Mouse (Mus musculus): ENCODE results near the gene Spdef. TPM values are rescaled to one million over a fixed set of nuclear protein-coding genes. Genes with fewer than 3 reads are reported as not detected.

Spdef gene
- polyA plus RNA-seq (2014; fragmentation: Nextera tagmentation; extraction: Ambion mirVana), result 0.88 and 1.1 TPM in 2 replicates

GRCm38 (mm10) chr17:27728770-27729169 is at the start of gene Spdef:
TSS of gene Spdef (minus strand) at chr17:27728955.
- Histone ChIP-seq H3K36me3 (ENCODE audit: insufficient read depth) (no peaks in the 10 kb centered on the region), H3K9me3 (ENCODE audit: low read depth, low read length) (no peaks in the 10 kb centered on the region), H3K27ac (ENCODE audit: low read depth) (no peak within 1 kb of the TSS), H3K9ac (no peak within 1 kb of the TSS), H3K27me3 (ENCODE audit: insufficient read depth, low read length) (no peaks in the 10 kb centered on the region), H3K4me1 (ENCODE audit: insufficient read depth) (peaks cover 3% of the 10 kb centered on the region; the same call in 1 of the 2 replicates), H3K4me2 (peak within 1 kb of the TSS; percentile 23; the same call in 1 of the 2 replicates), H3K4me3 (ENCODE audit: low read depth, low read length) (no peak within 1 kb of the TSS)
- 51% methylated on average over 10 of the region's 10 CpGs for WGBS
- DNase-seq (peak; percentile 33), ATAC-seq (ENCODE audit: insufficient read depth) (no peak)
- TF ChIP-seq CTCF (IDR thresholded peaks at IDR 0.05; ENCODE audit: low read depth), result no peak

GRCm38 (mm10) chr17:27777823-27778222 is 49.1 kb upstream of the Spdef start:
- H3K9ac ChIP-seq, result no peak overlapping the region
- DNase-seq (no peak), ATAC-seq (ENCODE audit: insufficient read depth) (no peak)
- no peak for TF ChIP-seq CTCF (IDR thresholded peaks at IDR 0.05; ENCODE audit: low read depth)
- no peak overlapping the region for H3K4me3 ChIP-seq (ENCODE audit: low read depth, low read length)
- no peaks in the 10 kb centered on the region for H3K27me3 ChIP-seq (ENCODE audit: insufficient read depth, low read length)
- no peaks in the 10 kb centered on the region for H3K9me3 ChIP-seq (ENCODE audit: low read depth, low read length)
- no peaks in the 10 kb centered on the region for H3K4me1 ChIP-seq (ENCODE audit: insufficient read depth)
- H3K4me2 ChIP-seq, result no peak overlapping the region
- WGBS, result 61% methylated on average over 6 of the region's 6 CpGs
- peaks cover 33% of the 10 kb centered on the region for H3K36me3 ChIP-seq (ENCODE audit: insufficient read depth)
- H3K27ac ChIP-seq (ENCODE audit: low read depth), result no peak overlapping the region

- no peak for ATAC-seq (ENCODE audit: insufficient read depth)
- Histone ChIP-seq H3K27ac (ENCODE audit: low read depth) (no peak overlapping the region), H3K9me3 (ENCODE audit: low read depth, low read length) (no peaks in the 10 kb centered on the region), H3K27me3 (ENCODE audit: insufficient read depth, low read length) (no peaks in the 10 kb centered on the region), H3K9ac (no peak overlapping the region), H3K36me3 (ENCODE audit: insufficient read depth) (peaks cover 15% of the 10 kb centered on the region), H3K4me2 (no peak overlapping the region), H3K4me3 (ENCODE audit: low read depth, low read length) (no peak overlapping the region), H3K4me1 (ENCODE audit: insufficient read depth) (no peaks in the 10 kb centered on the region)
- WGBS, result 90% methylated on average over 3 of the region's 3 CpGs
- DNase-seq, result no peak
- TF ChIP-seq CTCF (IDR thresholded peaks at IDR 0.05; ENCODE audit: low read depth), result no peak
These were observed 45.4 kb upstream of the Spdef start for GRCm38 (mm10) chr17:27774198-27774597.

- no peaks in the 10 kb centered on the region for H3K27me3 ChIP-seq (ENCODE audit: insufficient read depth, low read length)
- no peak overlapping the region for H3K4me3 ChIP-seq (ENCODE audit: low read depth, low read length)
- no peak overlapping the region for H3K9ac ChIP-seq
- H3K9me3 ChIP-seq (ENCODE audit: low read depth, low read length), result no peaks in the 10 kb centered on the region
- peaks cover 27% of the 10 kb centered on the region for H3K36me3 ChIP-seq (ENCODE audit: insufficient read depth)
- DNase-seq (no peak), ATAC-seq (ENCODE audit: insufficient read depth) (no peak)
- TF ChIP-seq CTCF (IDR thresholded peaks at IDR 0.05; ENCODE audit: low read depth), result no peak
- H3K27ac ChIP-seq (ENCODE audit: low read depth), result no peak overlapping the region
- 78% methylated on average over 6 of the region's 6 CpGs for WGBS
- H3K4me1 ChIP-seq (ENCODE audit: insufficient read depth), result no peaks in the 10 kb centered on the region
- H3K4me2 ChIP-seq, result no peak overlapping the region
These were observed 42.9 kb upstream of the Spdef start for GRCm38 (mm10) chr17:27771616-27772015.

- DNase-seq (peak; percentile 85), ATAC-seq (ENCODE audit: insufficient read depth) (peak; percentile 69)
- no peak overlapping the region for H3K4me3 ChIP-seq (ENCODE audit: low read depth, low read length)
- no peaks in the 10 kb centered on the region for H3K4me1 ChIP-seq (ENCODE audit: insufficient read depth)
- no peak overlapping the region for H3K27ac ChIP-seq (ENCODE audit: low read depth)
- no peaks in the 10 kb centered on the region for H3K27me3 ChIP-seq (ENCODE audit: insufficient read depth, low read length)
- peak; percentile 85 for TF ChIP-seq CTCF (IDR thresholded peaks at IDR 0.05; ENCODE audit: low read depth)
- H3K9me3 ChIP-seq (ENCODE audit: low read depth, low read length), result no peaks in the 10 kb centered on the region; the same call in none of the 2 replicates
- H3K9ac ChIP-seq, result no peak overlapping the region
- peaks cover 38% of the 10 kb centered on the region for H3K36me3 ChIP-seq (ENCODE audit: insufficient read depth)
- H3K4me2 ChIP-seq, result no peak overlapping the region
- WGBS, result 68% methylated on average over 8 of the region's 8 CpGs
These were observed 40.2 kb upstream of the Spdef start for GRCm38 (mm10) chr17:27768817-27769542.

GRCm38 (mm10) chr17:27767543-27767942 is 38.8 kb upstream of the Spdef start:
- H3K4me3 ChIP-seq (ENCODE audit: low read depth, low read length), result no peak overlapping the region
- peaks cover 46% of the 10 kb centered on the region for H3K36me3 ChIP-seq (ENCODE audit: insufficient read depth)
- no peak for DNase-seq
- no peaks in the 10 kb centered on the region; the same call in none of the 2 replicates for H3K9me3 ChIP-seq (ENCODE audit: low read depth, low read length)
- H3K4me2 ChIP-seq, result no peak overlapping the region
- H3K4me1 ChIP-seq (ENCODE audit: insufficient read depth), result no peaks in the 10 kb centered on the region
- H3K9ac ChIP-seq, result no peak overlapping the region
- H3K27ac ChIP-seq (ENCODE audit: low read depth), result no peak overlapping the region
- 80% methylated on average over 12 of the region's 12 CpGs for WGBS
- TF ChIP-seq CTCF (IDR thresholded peaks at IDR 0.05; ENCODE audit: low read depth), result no peak
- ATAC-seq (ENCODE audit: insufficient read depth), result no peak
- no peaks in the 10 kb centered on the region for H3K27me3 ChIP-seq (ENCODE audit: insufficient read depth, low read length)

GRCm38 (mm10) chr17:27767120-27767519 is 38.4 kb upstream of the Spdef start:
- no peak for DNase-seq

More at GRCm38 (mm10) chr17:27767120-27767519, 38.4 kb upstream of the Spdef start:
- Histone ChIP-seq H3K9me3 (ENCODE audit: low read depth, low read length) (no peaks in the 10 kb centered on the region; the same call in none of the 2 replicates), H3K4me1 (ENCODE audit: insufficient read depth) (no peaks in the 10 kb centered on the region), H3K4me2 (no peak overlapping the region), H3K9ac (no peak overlapping the region), H3K27me3 (ENCODE audit: insufficient read depth, low read length) (no peaks in the 10 kb centered on the region), H3K27ac (ENCODE audit: low read depth) (no peak overlapping the region), H3K36me3 (ENCODE audit: insufficient read depth) (peaks cover 46% of the 10 kb centered on the region), H3K4me3 (ENCODE audit: low read depth, low read length) (no peak overlapping the region)
- no peak for TF ChIP-seq CTCF (IDR thresholded peaks at IDR 0.05; ENCODE audit: low read depth)
- ATAC-seq (ENCODE audit: insufficient read depth), result no peak
- WGBS, result 81% methylated on average over 5 of the region's 5 CpGs

All from lung, embryonic 14.5 days (tissue).